Mouse (Mus musculus) hindbrain, embryonic 11.5 days (tissue): ENCODE results near the gene Slc16a14. TPM values are rescaled to one million over a fixed set of nuclear protein-coding genes. Genes with fewer than 3 reads are reported as not detected.
"Not testable (repeated sequence)": the region's sequence is repeated elsewhere in the genome, so short reads cannot be mapped to it uniquely, and the experiment has no call there.

Experiments used
- ATAC-seq: fragments of 200-750 bp; cut with Nextera tagmentation; 2 replicates; pipeline ENCODE4 v1.8.0; 2017; ENCODE audit warnings: mild to moderate bottlenecking, moderate TSS enrichment, moderate library complexity; ENCODE audit not compliant: low FRiP score
- DNase-seq: peaks from one replicate; pipeline ENCODE4 v3.0.0-alpha.2; 2015; ENCODE audit warnings: low spot score
- H3K27ac ChIP-seq: fragments of 300-500 bp; sonication (generic); 2 replicates; pipeline ENCODE4 v1.5.1; 2014; ENCODE audit warnings: mild to moderate bottlenecking, low read depth, low read length
- H3K27me3 ChIP-seq: fragments of 300-500 bp; sonication (generic); 2 replicates; pipeline ENCODE4 v1.6.1; 2014; ENCODE audit warnings: mild to moderate bottlenecking, low read length, moderate library complexity, mixed read lengths; ENCODE audit not compliant: control insufficient read depth, insufficient read depth
- H3K36me3 ChIP-seq: fragments of 300-500 bp; sonication (generic); 2 replicates; pipeline ENCODE4 v1.6.1; 2014; ENCODE audit warnings: mild to moderate bottlenecking, low read length, moderate library complexity, mixed read lengths; ENCODE audit not compliant: control insufficient read depth, insufficient read depth
- H3K4me1 ChIP-seq: fragments of 300-500 bp; sonication (generic); replicated peaks from 2 replicates; pipeline ENCODE4 v1.6.1; 2014; ENCODE audit warnings: low read length, mixed read lengths; ENCODE audit not compliant: control insufficient read depth, insufficient read depth
- H3K4me2 ChIP-seq: fragments of 300-500 bp; sonication (generic); replicated peaks from 2 replicates; pipeline ENCODE4 v1.6.1; 2014; ENCODE audit warnings: mild to moderate bottlenecking, low read depth, low read length
- H3K4me3 ChIP-seq: fragments of 300-500 bp; sonication (generic); 2 replicates; pipeline ENCODE4 v1.5.1; 2014; ENCODE audit warnings: low read depth, low read length
- H3K9ac ChIP-seq: fragments of 300-500 bp; sonication (generic); 2 replicates; pipeline ENCODE4 v1.6.1; 2014; ENCODE audit warnings: low read depth, low read length
- H3K9me3 ChIP-seq: fragments of 300-500 bp; sonication (generic); 2 replicates; pipeline ENCODE4 v1.6.1; 2016; ENCODE audit warnings: low read length; ENCODE audit not compliant: control insufficient read depth
- WGBS: fragments of 180-500 bp; shearing (Covaris S2); extraction: QIAGEN DNeasy Blood & Tissue Kit; methylation state at CpG from one replicate; pipeline ENCODE4 v1.1.7; 2014; 5-methylcytosine and 5-hydroxymethylcytosine counted together
- polyA plus RNA-seq: library from polyadenylated mRNA; unstranded; fragments of >200 nt; fragmentation: Nextera tagmentation; extraction: Ambion mirVana; gene quantifications from 2 replicates; pipeline ENCODE4 v1.2.1, GENCODE M21; 2014

Slc16a14 gene
- polyA plus RNA-seq, result 1.8 and 2.9 TPM in 2 replicates

GRCm38 (mm10) chr1:84934503-84935333 lies at the start of gene Slc16a14:
Slc16a14 (minus strand) TSS chr1:84935134.
- under 1% methylated on average over 55 of the region's 59 CpGs for WGBS

GRCm38 (mm10) chr1:84961779-84962178 lies 26.8 kb upstream of the Slc16a14 start:
- DNase-seq (peak; percentile 39), ATAC-seq (peak; percentile 80; the same call in 1 of the 2 replicates)
- H3K9ac ChIP-seq, H3K4me2 ChIP-seq, H3K9me3 ChIP-seq, H3K36me3 ChIP-seq, H3K27me3 ChIP-seq, H3K4me1 ChIP-seq, H3K27ac ChIP-seq: not testable (repeated sequence)
- 0% methylated on average over 12 of the region's 12 CpGs for WGBS
- 0 out of 2 replicates have a peak overlapping the region, but pooled peaks have one; percentile 10 for H3K4me3 ChIP-seq

More at GRCm38 (mm10) chr1:84934503-84935333, at the start of gene Slc16a14:
- Histone ChIP-seq H3K27ac (peak within 1 kb of the TSS; percentile 77), H3K4me2 (peak within 1 kb of the TSS; percentile 83), H3K4me3 (peak within 1 kb of the TSS; percentile 65), H3K36me3 (no peaks in the 10 kb centered on the region), H3K9ac (peak within 1 kb of the TSS; percentile 77), H3K27me3 (no peaks in the 10 kb centered on the region), H3K4me1 (no peaks in the 10 kb centered on the region), H3K9me3 (no peaks in the 10 kb centered on the region)
- DNase-seq, result peak; percentile 78
- peak; percentile 89 for ATAC-seq

GRCm38 (mm10) chr1:84957713-84958112 lies 22.8 kb upstream of the Slc16a14 start:
- H3K9ac ChIP-seq, H3K27me3 ChIP-seq, DNase-seq, ATAC-seq, H3K4me1 ChIP-seq, H3K9me3 ChIP-seq, H3K4me2 ChIP-seq, H3K36me3 ChIP-seq, H3K27ac ChIP-seq, H3K4me3 ChIP-seq: not testable (repeated sequence)
- 76% methylated on average over 4 of the region's 4 CpGs for WGBS

GRCm38 (mm10) chr1:84956771-84957170 lies 21.8 kb upstream of the Slc16a14 start:
- WGBS, result 95% methylated on average over 3 of the region's 3 CpGs
- H3K9me3 ChIP-seq, H3K4me1 ChIP-seq: not testable (repeated sequence)

GRCm38 (mm10) chr1:84952456-84953181 lies 17.7 kb upstream of the Slc16a14 start:
- H3K36me3 ChIP-seq, result no peaks in the 10 kb centered on the region
- no peak overlapping the region for H3K9ac ChIP-seq
- peaks cover 3% of the 10 kb centered on the region; the same call in 1 of the 2 replicates for H3K9me3 ChIP-seq
- H3K4me3 ChIP-seq, result no peak overlapping the region
- no peak for ATAC-seq
- H3K27me3 ChIP-seq, result no peaks in the 10 kb centered on the region
- H3K4me1 ChIP-seq, result no peaks in the 10 kb centered on the region
- DNase-seq, result no peak
- WGBS, result 86% methylated on average over 10 of the region's 10 CpGs
- no peak overlapping the region for H3K27ac ChIP-seq
- no peak overlapping the region for H3K4me2 ChIP-seq

More at GRCm38 (mm10) chr1:84956771-84957170, 21.8 kb upstream of the Slc16a14 start:
- H3K36me3 ChIP-seq, H3K4me3 ChIP-seq, H3K27me3 ChIP-seq, H3K27ac ChIP-seq, H3K4me2 ChIP-seq, ATAC-seq, H3K9ac ChIP-seq, DNase-seq: not testable (repeated sequence)

GRCm38 (mm10) chr1:84951566-84951965 lies 16.6 kb upstream of the Slc16a14 start:
- WGBS, result 87% methylated on average over 3 of the region's 3 CpGs
- H3K36me3 ChIP-seq, result no peaks in the 10 kb centered on the region
- H3K9me3 ChIP-seq, result no peaks in the 10 kb centered on the region
- no peaks in the 10 kb centered on the region for H3K27me3 ChIP-seq
- H3K4me2 ChIP-seq, result no peak overlapping the region
- ATAC-seq (no peak), DNase-seq (no peak)
- H3K4me3 ChIP-seq, result no peak overlapping the region
- H3K27ac ChIP-seq, result no peak overlapping the region
- no peak overlapping the region for H3K9ac ChIP-seq
- H3K4me1 ChIP-seq, result no peaks in the 10 kb centered on the region

GRCm38 (mm10) chr1:84947390-84947789 lies 12.5 kb upstream of the Slc16a14 start:
- H3K9ac ChIP-seq, result no peak overlapping the region
- ATAC-seq (no peak), DNase-seq (no peak)
- no peaks in the 10 kb centered on the region for H3K36me3 ChIP-seq
- H3K4me3 ChIP-seq, result no peak overlapping the region
- WGBS, result 63% methylated on average over 2 of the region's 2 CpGs
- H3K9me3 ChIP-seq, result no peaks in the 10 kb centered on the region
- H3K27me3 ChIP-seq, result no peaks in the 10 kb centered on the region
- H3K27ac ChIP-seq, result no peak overlapping the region
- no peaks in the 10 kb centered on the region for H3K4me1 ChIP-seq
- no peak overlapping the region for H3K4me2 ChIP-seq

- no peak overlapping the region for H3K4me3 ChIP-seq
- H3K36me3 ChIP-seq, result no peaks in the 10 kb centered on the region
- no peak for ATAC-seq
- H3K4me2 ChIP-seq, result no peak overlapping the region
- no peak for DNase-seq
- H3K27me3 ChIP-seq, result no peaks in the 10 kb centered on the region
- H3K9me3 ChIP-seq, result no peaks in the 10 kb centered on the region
- 86% methylated on average over 3 of the region's 3 CpGs for WGBS
- no peak overlapping the region for H3K27ac ChIP-seq
- H3K4me1 ChIP-seq, result no peaks in the 10 kb centered on the region
- H3K9ac ChIP-seq, result no peak overlapping the region
These were observed 11.0 kb upstream of the Slc16a14 start for GRCm38 (mm10) chr1:84945950-84946349.
